Mouse (Mus musculus) myocyte (in vitro differentiated cells): ENCODE results near the gene Htt.

Experiments used
- CEBPB ChIP-seq: IDR thresholded peaks from 2 replicates; pipeline ENCODE4 v1.6.1; 2011; ENCODE audit warnings: mild to moderate bottlenecking, moderate library complexity; ENCODE audit not compliant: poor library complexity, insufficient read depth, severe bottlenecking
- E2F4 ChIP-seq: IDR thresholded peaks from one replicate; pipeline ENCODE4 v1.6.1; 2011; ENCODE audit warnings: mild to moderate bottlenecking, control low read depth, moderate library complexity; ENCODE audit not compliant: insufficient read depth
- MAX ChIP-seq: IDR thresholded peaks from one replicate; pipeline ENCODE4 v1.6.1; 2011; ENCODE audit warnings: low read depth, mild to moderate bottlenecking, control low read depth
- MYOD1 ChIP-seq, 3 experiments: IDR thresholded peaks; one replicate each; pipeline ENCODE4 v1.6.1; 2011; ENCODE audit warnings: control low read depth in 2 of 3, low read depth in 2 of 3, mild to moderate bottlenecking in 2 of 3, moderate library complexity in 1 of 3; ENCODE audit not compliant: insufficient read length in 2 of 3, control insufficient read depth in 1 of 3
- MYOG ChIP-seq, 3 experiments: IDR thresholded peaks; one replicate each; pipeline ENCODE4 v1.6.1; 2011; ENCODE audit warnings: control low read depth in 2 of 3, low read depth in 2 of 3, mild to moderate bottlenecking in 2 of 3; ENCODE audit not compliant: insufficient read length in 2 of 3, control insufficient read depth in 1 of 3, insufficient read depth in 1 of 3
- POLR2A ChIP-seq: IDR thresholded peaks from one replicate; pipeline ENCODE4 v1.6.1; 2011; ENCODE audit warnings: low read depth, mild to moderate bottlenecking, control low read depth, moderate library complexity; ENCODE audit not compliant: insufficient read length
- POLR2AphosphoS2 ChIP-seq: IDR thresholded peaks from one replicate; pipeline ENCODE4 v1.6.1; 2011; ENCODE audit warnings: low read depth, control low read depth; ENCODE audit not compliant: insufficient read length
- TCF12 ChIP-seq: IDR thresholded peaks from one replicate; pipeline ENCODE4 v1.6.1; 2011; ENCODE audit warnings: mild to moderate bottlenecking, control low read depth; ENCODE audit not compliant: poor library complexity, insufficient read depth, severe bottlenecking
- USF1 ChIP-seq: IDR thresholded peaks from one replicate; pipeline ENCODE4 v1.6.1; 2011; ENCODE audit warnings: low read depth, mild to moderate bottlenecking, control low read depth, moderate library complexity

GRCm38 (mm10) chr5:34899787-34900469, 138.4 kb downstream of the Htt start:
- TF ChIP-seq MYOG (IDR thresholded peaks at IDR 0.05; ENCODE audit: control insufficient read depth in 1 of 3, insufficient read depth in 1 of 3, insufficient read length in 2 of 3, low read depth in 2 of 3) (no peak), MAX (no peak), USF1 (no peak), POLR2A (no peak), POLR2AphosphoS2 (no peak), TCF12 (no peak), E2F4 (no peak), CEBPB (no peak), MYOD1 (IDR thresholded peaks at IDR 0.05; ENCODE audit: control insufficient read depth in 1 of 3, insufficient read length in 2 of 3, low read depth in 2 of 3) (no peak)
